Mouse (Mus musculus): ENCODE data around the gene Akap13.
A peak's percentile ranks its signal among the peaks of the same experiment; 100 is the strongest.
"Not testable (repeated sequence)": the region's sequence is repeated elsewhere in the genome, so short reads cannot be mapped to it uniquely, and the experiment has no call there.

Akap13 gene

DNA sequence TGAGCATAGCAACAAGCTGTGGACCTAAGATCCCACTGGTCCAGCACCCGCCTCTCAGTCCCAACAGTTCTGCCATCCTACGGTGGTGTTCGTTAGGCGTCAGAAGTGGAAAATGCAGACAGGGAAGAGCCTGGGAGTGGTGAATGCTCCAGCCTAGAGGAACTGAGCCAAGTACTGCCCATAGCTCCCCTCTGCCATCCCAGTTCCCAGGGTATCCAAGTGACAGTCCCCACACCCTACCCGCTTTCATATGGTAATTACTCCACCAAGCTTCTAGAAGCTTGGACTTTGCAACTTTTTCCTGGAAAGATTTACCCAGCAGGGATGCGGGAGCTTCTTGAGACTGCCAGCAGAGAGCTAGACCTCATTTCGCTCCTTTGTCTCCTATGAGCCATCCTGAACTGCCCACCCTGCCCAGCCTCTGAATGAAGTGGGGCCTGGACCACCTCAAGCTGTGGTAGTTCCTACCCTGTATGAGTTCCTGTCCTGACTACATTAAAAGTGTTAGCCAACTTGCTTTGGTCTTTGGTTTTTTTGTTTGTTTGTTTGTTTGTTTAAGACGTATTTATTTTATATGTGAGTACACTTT, 300.6 kb downstream of the Akap13 start:
- peak; percentile 80 for DNase-seq (ENCODE audit: low read depth, low spot score)

DNA sequence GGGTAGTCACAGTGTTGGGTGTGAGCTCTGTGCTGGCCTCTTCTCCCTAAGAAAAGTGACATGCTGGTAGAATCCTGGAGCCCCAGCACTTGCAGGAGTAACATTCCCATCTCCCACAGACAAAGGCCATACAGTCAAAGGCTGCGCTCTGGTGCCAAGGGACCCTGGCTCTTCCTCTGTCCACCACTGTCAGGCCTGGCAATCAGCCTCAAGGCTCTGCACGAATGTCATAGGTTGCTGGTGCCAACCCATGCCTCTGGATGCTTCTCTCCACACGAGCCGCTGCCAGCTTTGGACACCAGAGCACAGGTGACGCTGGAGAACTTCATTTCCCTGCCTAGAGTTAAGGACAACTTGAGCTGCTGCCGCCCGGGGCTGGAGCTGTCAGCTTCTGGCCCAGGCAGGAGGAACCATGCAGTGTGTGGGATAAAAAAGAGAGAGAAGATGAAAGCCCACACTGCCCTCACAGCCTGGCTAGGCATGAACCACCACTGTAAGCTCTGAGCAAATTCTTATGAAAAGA, 304.7 kb downstream of the Akap13 start:
- no peak for DNase-seq (ENCODE audit: low read depth, low spot score)

DNA sequence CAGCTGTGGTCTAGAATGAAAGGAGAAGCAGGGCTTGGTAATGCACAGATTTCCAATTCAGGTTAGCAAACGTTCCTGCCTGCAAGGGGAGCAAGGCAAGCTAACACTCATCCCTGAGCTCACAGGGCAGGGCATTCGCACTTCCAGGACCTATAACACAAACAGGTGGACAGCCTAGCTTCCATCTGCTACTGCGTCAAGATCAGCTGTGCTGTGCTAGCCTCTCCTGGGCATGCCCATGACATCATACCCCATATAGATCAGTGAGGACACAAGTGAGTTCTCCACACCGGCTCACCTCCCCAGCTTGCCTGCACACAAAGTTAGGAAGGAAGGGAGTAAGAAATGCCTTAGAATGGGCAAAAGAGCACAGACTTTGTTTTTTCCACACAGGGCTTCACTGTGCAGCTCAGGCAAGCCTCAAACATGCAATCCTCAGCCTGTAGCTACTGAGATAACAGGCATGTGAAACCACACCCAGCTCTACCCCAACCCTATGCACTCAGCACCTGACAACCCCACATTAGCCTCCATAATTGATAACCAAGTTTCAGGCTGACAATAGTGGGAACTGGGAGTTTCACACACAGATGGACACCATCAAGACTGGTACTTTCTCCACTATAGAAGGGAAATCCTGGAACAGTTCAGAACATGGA, 305.5 kb downstream of the Akap13 start:
- not testable (repeated sequence) for DNase-seq (ENCODE audit: low read depth, low spot score)

- not testable (repeated sequence) for DNase-seq (ENCODE audit: low read depth, low spot score)
Observed at GRCm38 (mm10) chr7:75762225-75762624, 306.9 kb downstream of the Akap13 start.

DNA sequence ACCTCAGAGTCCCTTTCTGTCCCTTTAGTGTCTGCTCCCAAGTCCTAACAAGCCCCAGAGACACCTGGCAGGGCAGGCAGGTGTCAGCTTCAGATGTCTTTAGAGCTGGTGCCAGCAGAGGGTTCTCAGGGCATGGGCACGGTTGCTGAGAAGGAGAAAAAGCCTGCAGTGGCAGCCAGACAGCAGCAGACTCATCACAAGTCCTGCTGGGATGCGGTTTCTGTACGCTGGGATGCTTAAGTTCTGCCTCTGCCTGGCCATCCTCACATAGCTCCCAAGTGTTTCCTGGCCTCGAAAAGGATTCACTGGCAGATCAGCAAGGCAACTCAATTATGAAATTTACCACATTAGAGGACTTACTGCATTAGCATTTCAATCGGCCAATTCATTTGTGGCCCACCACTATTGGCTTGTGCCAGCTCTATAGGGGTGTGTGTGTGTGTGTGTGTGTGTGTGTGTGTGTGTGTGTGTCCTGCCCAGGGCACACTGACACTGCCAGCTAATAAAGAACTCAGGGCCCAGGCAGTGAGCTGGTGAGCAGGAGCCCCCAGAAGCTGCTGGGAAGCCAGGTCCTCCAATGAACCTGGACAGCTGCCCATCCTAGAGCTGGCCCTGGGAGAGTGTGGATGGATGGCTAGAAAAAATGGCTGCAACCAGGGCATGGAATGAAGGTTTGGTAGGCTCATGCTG, 311.9 kb downstream of the Akap13 start:
- not testable (repeated sequence) for DNase-seq (ENCODE audit: low read depth, low spot score)

- no peak for DNase-seq (ENCODE audit: low read depth, low spot score)
Observed at GRCm38 (mm10) chr7:75768169-75768568, 312.8 kb downstream of the Akap13 start.

DNA sequence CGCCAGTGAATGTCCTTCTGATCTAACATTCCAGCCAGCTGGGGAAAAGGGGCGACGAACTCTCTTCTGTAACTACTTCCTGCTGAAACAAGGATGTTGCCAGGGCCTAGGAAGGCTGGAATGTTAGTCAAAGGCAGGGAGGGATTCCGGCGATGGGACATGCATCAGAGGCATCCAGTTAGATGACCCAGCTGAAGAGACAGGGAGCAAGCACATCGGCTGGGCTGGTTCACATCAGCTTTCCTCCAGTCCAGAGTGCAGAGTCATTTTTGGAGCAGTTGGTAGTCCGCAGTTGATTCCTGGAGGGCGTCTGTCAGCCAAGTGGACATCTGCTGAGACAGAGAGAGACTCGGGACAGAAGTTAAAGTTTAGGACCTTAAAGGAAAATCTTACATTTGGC, 314.6 kb downstream of the Akap13 start:
- peak; percentile 43 for DNase-seq (ENCODE audit: low read depth, low spot score)

DNA sequence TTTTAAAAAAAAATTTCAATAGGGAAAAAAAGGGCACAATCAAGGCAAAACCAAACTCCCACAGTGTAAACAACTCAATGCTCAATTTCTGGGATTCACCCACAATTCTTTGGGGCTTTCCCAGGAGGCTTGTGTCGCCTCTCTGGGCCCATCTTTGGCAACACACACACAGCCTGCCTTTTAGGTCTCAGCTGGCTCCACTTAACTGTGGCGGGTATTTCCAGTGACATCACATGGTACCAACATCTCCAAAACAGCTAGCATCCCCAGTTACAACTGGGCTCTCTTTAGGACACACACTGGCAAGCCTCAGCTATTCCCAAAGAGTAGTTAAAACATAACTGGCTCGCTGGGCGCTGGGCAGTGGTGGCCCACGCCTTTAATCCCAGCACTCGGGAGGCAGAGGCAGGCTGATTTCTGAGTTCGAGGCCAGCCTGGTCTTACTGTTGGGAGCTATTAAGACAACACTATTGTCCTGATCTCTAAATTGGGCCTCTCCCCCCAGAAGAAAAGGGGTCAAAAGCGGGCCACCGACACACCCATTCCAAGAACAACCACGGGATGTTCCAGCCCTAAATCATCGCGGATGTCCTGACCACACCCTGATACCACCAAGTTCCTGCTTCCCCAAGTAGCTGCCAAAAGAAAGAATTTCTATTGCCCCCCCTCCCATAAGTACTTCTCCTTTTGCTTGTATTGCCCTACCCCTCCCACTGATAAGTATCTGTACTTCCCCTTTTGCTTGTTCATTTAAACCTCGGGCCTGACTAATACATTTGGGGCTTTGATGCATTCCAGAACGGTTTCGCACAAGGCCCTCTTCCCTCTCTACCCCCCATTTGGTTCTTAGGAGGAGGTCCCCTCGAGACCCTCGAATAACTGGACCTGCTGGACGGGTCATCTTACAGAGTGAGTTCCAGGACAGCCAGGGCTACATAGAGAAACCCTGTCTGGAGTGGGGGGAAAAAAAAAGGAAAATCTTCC, 319.1 kb downstream of the Akap13 start:
- peak; percentile 50 for DNase-seq (ENCODE audit: low read depth, low spot score)

- DNase-seq (ENCODE audit: low read depth, low spot score): peak; percentile 70
Observed at GRCm38 (mm10) chr7:75778053-75778452, 322.7 kb downstream of the Akap13 start.

DNA sequence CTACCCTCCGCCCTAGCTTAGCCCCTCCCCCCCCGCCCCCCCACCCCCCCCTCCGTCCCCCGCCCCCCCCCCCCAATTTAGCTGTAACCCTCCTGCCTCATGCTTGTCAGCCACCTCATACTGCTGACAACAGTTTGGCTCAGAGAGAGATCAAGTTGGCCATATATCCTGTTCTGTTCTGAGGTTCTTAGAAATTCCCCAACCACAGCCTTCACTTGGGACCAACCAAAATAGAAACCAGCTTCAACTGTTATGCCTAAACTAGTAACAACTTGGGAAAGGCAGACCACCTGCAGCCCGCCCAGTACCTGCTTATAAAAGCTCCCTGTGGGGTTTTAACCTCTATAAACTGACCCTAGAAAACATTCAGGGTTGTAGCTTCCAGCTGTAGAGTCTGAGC, 325.5 kb downstream of the Akap13 start:
- DNase-seq (ENCODE audit: low read depth, low spot score): no peak

- DNase-seq (ENCODE audit: low read depth, low spot score): no peak
Observed at GRCm38 (mm10) chr7:75781298-75781947, 326.1 kb downstream of the Akap13 start.

- peak; percentile 98 for DNase-seq (ENCODE audit: low read depth, low spot score)
Observed at GRCm38 (mm10) chr7:75781948-75782722, 326.8 kb downstream of the Akap13 start.

GRCm38 (mm10) chr7:75782723-75783011, 327.3 kb downstream of the Akap13 start:
- DNase-seq (ENCODE audit: low read depth, low spot score): no peak

DNA sequence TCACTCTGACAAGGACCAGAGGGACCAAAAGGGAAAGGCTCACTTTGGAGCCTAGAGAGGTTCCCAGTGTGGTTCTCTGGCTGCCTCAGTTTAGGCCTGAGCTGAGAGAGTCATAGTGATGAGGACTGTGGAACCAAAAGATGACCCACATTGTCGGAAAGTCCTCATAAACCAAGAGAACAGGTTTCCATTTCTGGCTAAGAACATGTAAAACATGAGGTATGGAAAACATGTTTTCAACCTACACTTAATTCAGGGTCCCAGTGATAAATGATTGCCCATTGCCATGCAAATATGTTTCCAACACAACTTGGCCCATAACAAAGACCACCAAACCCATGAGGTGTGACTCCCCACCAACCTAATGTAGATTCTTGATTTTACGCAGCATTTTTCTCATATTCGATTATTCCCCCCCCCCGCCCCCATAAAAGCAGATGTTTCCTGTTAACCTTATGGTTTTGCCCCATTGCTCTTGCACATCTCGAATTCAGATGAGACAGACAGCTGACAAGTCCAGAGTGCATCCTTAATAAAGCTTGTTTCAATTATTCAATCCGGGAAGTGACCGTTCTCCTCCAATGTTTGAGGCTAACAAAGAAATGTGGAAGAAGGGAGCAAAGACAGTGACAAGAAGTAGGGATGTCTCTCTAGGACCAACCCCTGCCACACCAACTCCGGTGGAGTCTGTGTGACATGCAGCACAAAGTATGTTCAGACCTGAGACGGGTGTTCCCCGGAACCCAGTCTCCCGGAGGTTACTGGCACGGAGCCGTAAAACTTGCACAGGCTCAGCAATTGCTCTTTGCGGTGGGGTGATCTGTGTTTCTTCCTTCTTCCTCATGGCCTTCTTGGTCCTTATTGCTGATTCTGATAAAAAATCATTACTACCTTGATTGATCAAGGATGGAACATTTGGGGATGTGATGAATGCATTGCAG, 330.3 kb downstream of the Akap13 start:
- DNase-seq (ENCODE audit: low read depth, low spot score): no peak

- no peak for DNase-seq (ENCODE audit: low read depth, low spot score)
Observed at GRCm38 (mm10) chr7:75786812-75787211, 331.5 kb downstream of the Akap13 start.

DNA sequence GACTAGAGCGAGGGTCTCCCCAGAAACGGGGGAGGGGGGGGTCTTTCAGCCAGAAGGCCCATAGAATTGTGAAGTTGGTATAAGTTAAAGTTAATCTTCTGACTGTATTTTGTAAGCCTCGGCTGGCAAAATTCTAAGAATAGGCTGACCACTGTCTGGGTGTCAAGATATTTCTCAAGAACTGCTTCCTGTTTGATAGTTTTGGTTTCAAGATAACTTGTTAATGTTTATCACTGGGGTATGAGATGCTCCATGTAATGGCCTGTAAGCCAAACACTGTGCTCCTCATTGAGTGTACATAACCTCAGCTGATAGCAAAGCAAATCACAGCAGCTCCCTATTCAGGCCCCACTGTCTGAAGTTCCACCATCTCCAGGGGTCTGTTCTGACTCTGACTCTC, 332.0 kb downstream of the Akap13 start:
- DNase-seq (ENCODE audit: low read depth, low spot score): no peak

DNA sequence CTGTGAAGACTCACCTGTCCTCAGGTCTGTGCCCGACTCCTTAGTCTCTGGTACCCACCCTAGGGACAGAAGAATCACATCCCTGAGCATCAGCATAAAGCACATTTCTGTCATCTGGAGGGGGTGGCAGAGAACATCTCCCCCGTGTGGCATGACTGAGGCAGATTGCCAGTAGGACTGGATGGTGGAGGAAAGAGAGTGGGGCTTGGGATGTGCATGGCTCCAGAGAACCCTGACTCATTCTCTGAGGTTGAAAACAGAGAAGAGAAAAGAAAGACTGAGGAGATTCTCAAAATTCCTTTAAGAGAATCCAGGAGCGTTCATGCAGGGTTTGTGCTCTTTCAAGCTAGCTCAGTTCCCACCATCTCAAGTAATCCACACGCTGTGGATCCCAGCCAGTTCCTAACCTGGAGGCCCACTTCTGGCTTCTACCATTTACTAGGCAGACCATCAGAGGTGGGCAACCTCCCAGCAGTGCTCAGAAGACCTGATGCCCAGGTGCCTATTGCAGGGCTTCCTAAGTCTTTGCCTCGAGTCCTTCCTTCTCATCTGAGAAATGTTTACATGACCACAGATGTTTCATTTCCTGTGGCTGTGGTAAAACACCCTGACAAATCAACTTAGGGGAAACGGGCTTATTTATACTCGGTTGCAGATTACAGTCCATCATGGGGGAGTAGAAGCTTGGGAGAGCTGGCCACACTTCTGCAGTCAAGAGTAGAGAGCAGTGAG, 332.9 kb downstream of the Akap13 start:
- not testable (repeated sequence) for DNase-seq (ENCODE audit: low read depth, low spot score)

- not testable (repeated sequence) for DNase-seq (ENCODE audit: low read depth, low spot score)
Observed at GRCm38 (mm10) chr7:75788801-75789135, 333.4 kb downstream of the Akap13 start.

DNA sequence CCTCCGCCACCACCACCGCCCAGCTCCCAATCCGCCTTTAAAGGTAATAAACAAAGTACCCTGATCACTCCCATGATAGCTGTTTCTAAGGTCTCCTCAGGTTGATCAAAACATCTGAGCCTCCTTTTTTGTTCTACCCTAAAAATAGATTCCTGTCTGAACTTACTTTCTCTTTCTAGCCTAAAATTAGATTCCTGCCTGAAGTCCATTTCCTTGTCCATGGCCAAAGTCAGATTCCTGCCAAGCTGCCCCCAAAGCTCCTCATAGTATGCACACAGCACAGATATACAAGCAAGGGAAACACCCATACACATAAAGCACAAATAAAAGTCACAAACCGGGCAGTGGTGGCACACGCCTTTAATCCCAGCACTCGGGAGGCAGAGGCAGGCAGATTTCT, 334.4 kb downstream of the Akap13 start:
- no peak for DNase-seq (ENCODE audit: low read depth, low spot score)
